Mouse (Mus musculus) forebrain, embryonic 14.5 days (tissue): ENCODE measurements at regions not wholly inside any gene's neighbourhood (a gene's known extent, or its start where the extent isn't known, plus 50 kb on each side); places are given as distances from the start of the nearest gene placed in this dataset.

Experiments
- ATAC-seq: fragments of 200-750 bp; cut with Nextera tagmentation; 2 replicates; pipeline ENCODE4 v1.8.0; 2017; ENCODE audit warnings: mild to moderate bottlenecking, moderate library complexity
- DNase-seq: peaks from one replicate; pipeline ENCODE4 v3.0.0-alpha.2; 2015; ENCODE audit warnings: low spot score
- H3K27ac ChIP-seq: fragments of 300-500 bp; sonication (generic); 2 replicates; pipeline ENCODE4 v1.5.1; 2014; ENCODE audit warnings: low read depth, mild to moderate bottlenecking, control low read depth, low read length, moderate library complexity
- H3K27me3 ChIP-seq: fragments of 300-500 bp; sonication (generic); replicated peaks from 2 replicates; pipeline ENCODE4 v1.6.1; 2014; ENCODE audit warnings: low read length, control low read depth, mixed read lengths; ENCODE audit not compliant: control insufficient read depth, insufficient read depth
- H3K36me3 ChIP-seq: fragments of 300-500 bp; sonication (generic); 2 replicates; pipeline ENCODE4 v1.6.1; 2014; ENCODE audit warnings: low read length, control low read depth; ENCODE audit not compliant: control insufficient read depth, insufficient read depth
- H3K4me1 ChIP-seq: fragments of 300-500 bp; sonication (generic); 2 replicates; pipeline ENCODE4 v1.6.1; 2014; ENCODE audit warnings: antibody characterized with exemption, low read length, control low read depth; ENCODE audit not compliant: control insufficient read depth, insufficient read depth
- H3K4me2 ChIP-seq: fragments of 300-500 bp; sonication (generic); 2 replicates; pipeline ENCODE4 v1.6.1; 2014; ENCODE audit warnings: mild to moderate bottlenecking, control low read depth, low read length
- H3K4me3 ChIP-seq: fragments of 300-500 bp; sonication (generic); 2 replicates; pipeline ENCODE4 v1.5.1; 2014; ENCODE audit warnings: low read depth, low read length, control low read depth
- H3K9ac ChIP-seq: fragments of 300-500 bp; sonication (generic); 2 replicates; pipeline ENCODE4 v1.6.1; 2014; ENCODE audit warnings: mild to moderate bottlenecking, low read length, control low read depth, moderate library complexity
- H3K9me3 ChIP-seq: fragments of 300-500 bp; sonication (generic); replicated peaks from 2 replicates; pipeline ENCODE4 v1.6.1; 2016; ENCODE audit warnings: low read length, control low read depth, mixed read lengths; ENCODE audit not compliant: control insufficient read depth
- WGBS: fragments of 180-500 bp; shearing (Covaris S2); extraction: QIAGEN DNeasy Blood & Tissue Kit; methylation state at CpG from one replicate; pipeline ENCODE4 v1.1.7; 2014; 5-methylcytosine and 5-hydroxymethylcytosine counted together

DNA sequence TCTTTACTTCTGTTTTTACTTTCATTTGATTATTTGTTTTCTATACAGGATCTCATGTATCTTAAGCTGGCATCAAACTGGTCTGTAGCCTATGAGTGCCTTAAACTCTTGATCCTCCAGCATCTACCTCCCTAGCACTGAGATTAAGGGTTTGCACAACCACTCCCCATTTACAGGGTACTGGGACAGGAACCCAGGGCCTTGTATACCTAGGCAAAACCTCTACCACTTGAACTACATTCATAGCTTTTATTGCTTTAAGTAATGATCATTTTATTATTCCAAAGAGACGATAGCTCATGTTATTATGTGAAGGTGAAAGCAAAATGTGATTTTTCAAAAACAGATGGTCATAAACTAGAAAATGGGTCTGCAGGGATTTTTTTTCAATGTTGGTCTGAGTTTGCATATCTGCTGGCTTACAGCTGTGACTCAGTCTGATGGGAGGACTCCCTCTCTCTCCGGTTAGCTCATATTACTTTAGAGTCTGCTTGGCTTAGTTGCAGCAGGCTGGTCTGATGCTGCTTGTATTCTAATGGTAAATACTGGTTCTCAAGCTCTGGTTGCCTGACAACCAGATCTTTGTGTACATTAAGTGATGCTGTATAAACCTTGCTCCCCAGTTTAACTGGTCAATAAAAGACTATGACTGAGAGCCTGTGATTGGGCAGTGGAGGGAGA is 735.5 kb downstream of the Tmem132b start:
- H3K4me1 ChIP-seq, result no peaks in the 10 kb centered on the region
- H3K27me3 ChIP-seq, result no peaks in the 10 kb centered on the region
- ATAC-seq (no peak), DNase-seq (no peak)
- H3K9me3 ChIP-seq, result 0 out of 2 replicates have a peak, but pooled peaks cover 3% of the 10 kb centered on the region
- no peak overlapping the region for H3K27ac ChIP-seq
- WGBS, result 62% methylated on average over 2 of the region's 2 CpGs
- no peak overlapping the region for H3K4me3 ChIP-seq
- H3K36me3 ChIP-seq, result no peaks in the 10 kb centered on the region
- H3K4me2 ChIP-seq, result no peak overlapping the region
- no peak overlapping the region for H3K9ac ChIP-seq

- Histone ChIP-seq H3K36me3 (no peaks in the 10 kb centered on the region), H3K27me3 (no peaks in the 10 kb centered on the region), H3K9ac (no peak overlapping the region), H3K27ac (no peak overlapping the region), H3K4me1 (no peaks in the 10 kb centered on the region), H3K9me3 (0 out of 2 replicates have a peak, but pooled peaks cover 3% of the 10 kb centered on the region), H3K4me2 (no peak overlapping the region), H3K4me3 (no peak overlapping the region)
- ATAC-seq, result no peak
- WGBS, result 71% methylated on average over 4 of the region's 4 CpGs
- DNase-seq, result no peak
These were observed 737.0 kb downstream of the Tmem132b start for GRCm38 (mm10) chr5:126268592-126268991.

DNA sequence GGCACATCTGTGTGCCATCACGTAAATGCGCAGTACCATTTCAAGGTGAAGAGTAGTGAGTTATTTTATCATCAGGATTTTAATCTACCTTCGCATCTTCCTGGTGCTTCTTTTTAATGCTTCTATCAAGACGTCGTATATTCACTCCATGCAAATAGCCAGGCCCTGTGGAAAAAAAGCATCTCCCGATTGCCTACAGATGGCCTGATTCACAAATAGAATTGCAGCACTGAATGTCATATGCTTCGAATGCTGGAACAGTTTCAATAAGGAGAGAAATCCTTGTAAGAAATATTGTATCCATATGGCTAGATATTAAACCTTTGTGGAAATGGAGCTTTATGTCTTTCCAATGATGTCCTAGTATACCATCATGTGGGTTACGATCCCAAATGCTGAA is 742.7 kb downstream of the Tmem132b start:
- H3K9ac ChIP-seq, result no peak overlapping the region

DNA sequence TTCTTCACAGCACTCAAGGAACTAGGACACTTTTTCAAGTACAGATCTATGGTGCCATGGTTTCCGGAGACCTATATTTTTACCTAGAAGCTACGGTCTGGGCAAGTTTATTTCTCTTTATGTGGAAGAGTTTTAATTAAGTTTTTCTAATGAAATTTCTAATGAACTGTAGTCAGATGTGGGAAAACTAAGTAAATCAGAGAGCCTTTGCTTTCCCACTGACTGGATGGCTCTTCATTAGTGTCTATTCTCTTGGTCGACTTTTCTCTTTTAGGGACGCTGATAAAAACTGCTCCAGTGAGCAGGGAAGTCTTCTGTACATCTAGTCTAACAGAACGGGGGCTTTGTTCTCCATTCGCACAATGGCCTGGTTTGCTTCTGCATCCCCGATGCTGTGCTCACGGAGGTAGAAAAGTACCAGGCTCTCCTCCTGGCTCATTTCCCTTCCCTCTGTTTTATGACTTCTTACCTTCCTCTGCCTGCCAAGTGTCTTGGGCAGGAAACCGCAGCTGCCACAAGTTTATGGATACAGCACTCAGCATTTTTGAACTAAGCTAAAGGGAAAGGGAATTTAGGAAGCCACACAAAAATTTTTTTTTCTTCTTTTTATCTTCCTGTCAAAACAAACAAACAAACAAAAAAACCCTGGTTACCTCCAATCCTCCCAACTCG is 749.6 kb downstream of the Tmem132b start:
- Histone ChIP-seq H3K36me3 (no peaks in the 10 kb centered on the region), H3K9ac (no peak overlapping the region), H3K4me3 (no peak overlapping the region), H3K4me2 (no peak overlapping the region), H3K4me1 (peaks cover 4% of the 10 kb centered on the region; the same call in 1 of the 2 replicates), H3K27ac (no peak overlapping the region), H3K9me3 (no peaks in the 10 kb centered on the region), H3K27me3 (no peaks in the 10 kb centered on the region)
- ATAC-seq, result no peak
- peak; percentile 19 for DNase-seq
- 14% methylated on average over 10 of the region's 10 CpGs for WGBS

More for the DNA sequence above, 742.7 kb downstream of the Tmem132b start:
- ATAC-seq (no peak), DNase-seq (peak; percentile 69)
- no peaks in the 10 kb centered on the region for H3K36me3 ChIP-seq
- no peaks in the 10 kb centered on the region for H3K4me1 ChIP-seq
- no peak overlapping the region for H3K4me2 ChIP-seq
- H3K4me3 ChIP-seq, result no peak overlapping the region
- WGBS, result 77% methylated on average over 8 of the region's 8 CpGs
- 0 out of 2 replicates have a peak, but pooled peaks cover 3% of the 10 kb centered on the region for H3K9me3 ChIP-seq
- no peaks in the 10 kb centered on the region for H3K27me3 ChIP-seq
- H3K27ac ChIP-seq, result no peak overlapping the region

- WGBS, result 7% methylated on average over 7 of the region's 7 CpGs
- Histone ChIP-seq H3K4me3 (no peak overlapping the region), H3K9ac (no peak overlapping the region), H3K4me2 (no peak overlapping the region), H3K4me1 (peaks cover 4% of the 10 kb centered on the region; the same call in 1 of the 2 replicates), H3K27me3 (no peaks in the 10 kb centered on the region), H3K9me3 (no peaks in the 10 kb centered on the region), H3K27ac (no peak overlapping the region), H3K36me3 (no peaks in the 10 kb centered on the region)
- ATAC-seq (no peak), DNase-seq (peak; percentile 11)
These were observed 750.2 kb downstream of the Tmem132b start for GRCm38 (mm10) chr5:126281782-126282181.

GRCm38 (mm10) chr5:126324847-126325246 is 793.3 kb downstream of the Tmem132b start:
- H3K9me3 ChIP-seq, result no peaks in the 10 kb centered on the region
- no peaks in the 10 kb centered on the region for H3K36me3 ChIP-seq
- peak; percentile 70 for DNase-seq
- no peaks in the 10 kb centered on the region for H3K4me1 ChIP-seq
- no peak overlapping the region for H3K4me3 ChIP-seq
- H3K9ac ChIP-seq, result no peak overlapping the region
- 49% methylated on average over 6 of the region's 6 CpGs for WGBS
- H3K4me2 ChIP-seq, result no peak overlapping the region
- H3K27ac ChIP-seq, result no peak overlapping the region
- H3K27me3 ChIP-seq, result 0 out of 2 replicates have a peak, but pooled peaks cover 3% of the 10 kb centered on the region
- no peak for ATAC-seq

GRCm38 (mm10) chr5:126328276-126328675 is 796.7 kb downstream of the Tmem132b start:
- Histone ChIP-seq H3K4me2 (no peak overlapping the region), H3K27ac (no peak overlapping the region), H3K9ac (no peak overlapping the region), H3K4me3 (no peak overlapping the region), H3K9me3 (no peaks in the 10 kb centered on the region), H3K27me3 (0 out of 2 replicates have a peak, but pooled peaks cover 3% of the 10 kb centered on the region), H3K36me3 (no peaks in the 10 kb centered on the region), H3K4me1 (no peaks in the 10 kb centered on the region)
- DNase-seq (no peak), ATAC-seq (no peak)
- 29% methylated on average over 3 of the region's 3 CpGs for WGBS

DNA sequence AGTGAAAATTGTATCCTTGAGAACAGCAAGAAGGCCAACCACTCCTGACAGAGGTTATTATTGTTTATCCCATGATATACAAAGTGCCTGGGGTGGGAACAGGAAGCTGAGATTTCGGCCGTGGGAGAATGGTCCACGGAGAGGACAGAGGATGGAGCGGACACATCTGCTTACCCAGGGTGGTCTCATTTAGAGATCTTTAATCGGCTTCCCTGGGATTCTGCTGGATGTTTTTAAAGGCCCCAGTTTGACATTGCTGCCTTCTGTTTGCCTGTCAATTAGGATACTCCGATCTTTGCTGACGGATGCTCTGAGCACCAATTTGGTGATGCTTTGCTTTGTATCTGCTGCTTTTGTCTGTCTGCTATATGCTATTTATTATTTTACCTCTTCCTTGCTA is 803.5 kb downstream of the Tmem132b start:
- peak overlapping the region; percentile 80 for H3K27ac ChIP-seq
- 2% methylated on average over 7 of the region's 7 CpGs for WGBS
- no peaks in the 10 kb centered on the region for H3K9me3 ChIP-seq
- H3K27me3 ChIP-seq, result no peaks in the 10 kb centered on the region
- peak overlapping the region; percentile 41; the same call in 1 of the 2 replicates for H3K9ac ChIP-seq
- ATAC-seq (peak; percentile 27), DNase-seq (peak; percentile 33)
- no peak overlapping the region for H3K4me2 ChIP-seq
- H3K4me3 ChIP-seq, result no peak overlapping the region
- no peaks in the 10 kb centered on the region for H3K36me3 ChIP-seq
- peaks cover 13% of the 10 kb centered on the region for H3K4me1 ChIP-seq
